Mouse (Mus musculus) MEL (cell line): ENCODE measurements around the gene Sc5d. TPM values are rescaled to one million over a fixed set of nuclear protein-coding genes. Genes with fewer than 3 reads are reported as not detected.
A peak's percentile ranks its signal among the peaks of the same experiment; 100 is the strongest.

Source experiments
- DNase-seq: peaks from one replicate; pipeline ENCODE4 v3.0.0; 2011; ENCODE audit warnings: low read depth, low spot score
- H3K27ac ChIP-seq: 2 replicates; pipeline ENCODE4 v1.5.1; 2012; ENCODE audit warnings: low read depth, mild to moderate bottlenecking, control low read depth, low read length, moderate library complexity; ENCODE audit not compliant: control insufficient read depth
- H3K27me3 ChIP-seq, 2 experiments: fragments of 150-350 bp in 1 of 2; sonication (generic) in 1 of 2; 2 replicates each; pipeline ENCODE4 v1.6.1; 2012; ENCODE audit warnings: low read length in 2 of 2, mild to moderate bottlenecking in 2 of 2, improper control_type of control experiment in 1 of 2, moderate library complexity in 1 of 2; ENCODE audit not compliant: insufficient read depth in 2 of 2, control insufficient read depth in 1 of 2
- H3K36me3 ChIP-seq, 2 experiments: 2 replicates each; pipeline ENCODE4 v1.6.1; 2012 to 2014; ENCODE audit warnings: low read length in 2 of 2, improper control_type of control experiment in 1 of 2, inconsistent platforms in 1 of 2, mild to moderate bottlenecking in 1 of 2; ENCODE audit not compliant: insufficient read depth in 2 of 2, control insufficient read depth in 1 of 2
- H3K4me1 ChIP-seq, 2 experiments: fragments of 150-350 bp in 1 of 2; sonication (generic) in 1 of 2; 2 replicates each; pipeline ENCODE4 v1.6.1; 2012; ENCODE audit warnings: low read length in 2 of 2, improper control_type of control experiment in 1 of 2, mild to moderate bottlenecking in 1 of 2; ENCODE audit not compliant: insufficient read depth in 2 of 2, control insufficient read depth in 1 of 2
- H3K4me3 ChIP-seq, 2 experiments: fragments of 150-350 bp in 1 of 2; sonication (generic) in 1 of 2; 2 replicates each; pipeline ENCODE4 v1.5.1; 2012; ENCODE audit warnings: low read depth in 2 of 2, low read length in 2 of 2, mild to moderate bottlenecking in 2 of 2, moderate library complexity in 2 of 2, control low read depth in 1 of 2, improper control_type of control experiment in 1 of 2; ENCODE audit not compliant: control insufficient read depth in 1 of 2, insufficient read depth in 1 of 2
- H3K79me2 ChIP-seq: 2 replicates; pipeline ENCODE4 v1.6.1; 2012; ENCODE audit warnings: mild to moderate bottlenecking, low read length, moderate library complexity; ENCODE audit not compliant: control insufficient read depth, poor library complexity, insufficient read depth
- H3K9ac ChIP-seq: 2 replicates; pipeline ENCODE4 v1.6.1; 2012; ENCODE audit warnings: low read depth, mild to moderate bottlenecking, control low read depth, low read length, moderate library complexity; ENCODE audit not compliant: control insufficient read depth, poor library complexity, severe bottlenecking
- H3K9me3 ChIP-seq: fragments of 150-350 bp; sonication (generic); replicated peaks from 2 replicates; pipeline ENCODE4 v1.6.1; 2012; ENCODE audit warnings: mild to moderate bottlenecking, low read length, improper control_type of control experiment, moderate library complexity; ENCODE audit not compliant: insufficient read depth
- CHD2 ChIP-seq: IDR thresholded peaks from 2 replicates; pipeline ENCODE4 v1.6.1; 2011; ENCODE audit warnings: low read length, improper control_type of control experiment
- CTCF ChIP-seq, 3 experiments: IDR thresholded peaks in 2 of 3; conservative IDR thresholded peaks in 1 of 3; 2 replicates each; pipeline ENCODE4 v1.5.1; 2011 to 2012; ENCODE audit warnings: low read length in 3 of 3, low read depth in 2 of 3, mild to moderate bottlenecking in 2 of 3, improper control_type of control experiment in 1 of 3, inconsistent platforms in 1 of 3, mixed read lengths in 1 of 3, moderate library complexity in 1 of 3; ENCODE audit not compliant: control insufficient read depth in 1 of 3, insufficient read depth in 1 of 3, poor library complexity in 1 of 3, severe bottlenecking in 1 of 3
- E2F4 ChIP-seq: IDR thresholded peaks from 2 replicates; pipeline ENCODE4 v1.6.1; 2011; ENCODE audit warnings: low read depth, low read length, improper control_type of control experiment, borderline replicate concordance
- EP300 ChIP-seq, 2 experiments: IDR thresholded peaks; 2 replicates each; pipeline ENCODE4 v1.6.1; 2011; ENCODE audit warnings: improper control_type of control experiment in 2 of 2, low read length in 2 of 2, low read depth in 1 of 2, mild to moderate bottlenecking in 1 of 2
- GABPA ChIP-seq: IDR thresholded peaks from 2 replicates; pipeline ENCODE4 v1.6.1; 2012; ENCODE audit warnings: low read depth, mild to moderate bottlenecking, inconsistent platforms, low read length, improper control_type of control experiment, moderate library complexity
- HCFC1 ChIP-seq: IDR thresholded peaks from 2 replicates; pipeline ENCODE4 v1.6.1; 2012; ENCODE audit warnings: low read depth, mild to moderate bottlenecking, inconsistent platforms, low read length, improper control_type of control experiment, moderate library complexity
- JUND ChIP-seq: IDR thresholded peaks from 2 replicates; pipeline ENCODE4 v1.6.1; 2011; ENCODE audit warnings: low read depth, mild to moderate bottlenecking, improper control_type of control experiment, low read length
- MAFK ChIP-seq: IDR thresholded peaks from 2 replicates; pipeline ENCODE4 v1.6.1; 2011; ENCODE audit warnings: low read depth, mild to moderate bottlenecking, low read length, improper control_type of control experiment, borderline replicate concordance
- MAX ChIP-seq: IDR thresholded peaks from 2 replicates; pipeline ENCODE4 v1.6.1; 2011; ENCODE audit warnings: low read length, improper control_type of control experiment
- MEF2A ChIP-seq: IDR thresholded peaks from 2 replicates; pipeline ENCODE4 v1.6.1; 2014; ENCODE audit warnings: low read depth, mild to moderate bottlenecking, inconsistent platforms, low read length, improper control_type of control experiment; ENCODE audit not compliant: poor library complexity, insufficient replicate concordance, severe bottlenecking; ENCODE audit errors: extremely low read depth
- MXI1 ChIP-seq: IDR thresholded peaks from 2 replicates; pipeline ENCODE4 v1.6.1; 2011; ENCODE audit warnings: mild to moderate bottlenecking, low read depth, low read length, improper control_type of control experiment
- MYB ChIP-seq: IDR thresholded peaks from 2 replicates; pipeline ENCODE4 v1.6.1; 2011; ENCODE audit warnings: mild to moderate bottlenecking, low read depth, low read length, improper control_type of control experiment
- MYC ChIP-seq: IDR thresholded peaks from 2 replicates; pipeline ENCODE4 v1.6.1; 2011; ENCODE audit warnings: low read depth, mild to moderate bottlenecking, low read length, improper control_type of control experiment, moderate library complexity
- NRF1 ChIP-seq: IDR thresholded peaks from 2 replicates; pipeline ENCODE4 v1.6.1; 2014; ENCODE audit warnings: low read depth, mild to moderate bottlenecking, inconsistent platforms, low read length, improper control_type of control experiment, moderate library complexity; ENCODE audit not compliant: poor library complexity, insufficient read depth, severe bottlenecking
- POLR2A ChIP-seq, 2 experiments: IDR thresholded peaks; 2 replicates each; pipeline ENCODE4 v1.6.1; 2011 to 2012; ENCODE audit warnings: low read length in 2 of 2, mild to moderate bottlenecking in 2 of 2, control low read depth in 1 of 2, improper control_type of control experiment in 1 of 2, low read depth in 1 of 2, moderate library complexity in 1 of 2; ENCODE audit not compliant: control insufficient read depth in 1 of 2, insufficient read depth in 1 of 2, poor library complexity in 1 of 2
- SIN3A ChIP-seq: IDR thresholded peaks from 2 replicates; pipeline ENCODE4 v1.6.1; 2012; ENCODE audit warnings: low read length, improper control_type of control experiment, inconsistent platforms
- SMC3 ChIP-seq: IDR thresholded peaks from 2 replicates; pipeline ENCODE4 v1.6.1; 2011; ENCODE audit warnings: low read depth, low read length, improper control_type of control experiment
- TAL1 ChIP-seq: IDR thresholded peaks from 2 replicates; pipeline ENCODE4 v1.6.1; 2012; ENCODE audit warnings: mild to moderate bottlenecking, inconsistent platforms, low read length, moderate library complexity, mixed read lengths
- TCF12 ChIP-seq: IDR thresholded peaks from 2 replicates; pipeline ENCODE4 v1.6.1; 2014; ENCODE audit warnings: low read depth, mild to moderate bottlenecking, inconsistent platforms, low read length, improper control_type of control experiment, moderate library complexity
- USF1 ChIP-seq: IDR thresholded peaks from 2 replicates; pipeline ENCODE4 v1.6.1; 2014; ENCODE audit warnings: low read depth, mild to moderate bottlenecking, inconsistent platforms, low read length, improper control_type of control experiment, moderate library complexity
- ZNF384 ChIP-seq: IDR thresholded peaks from 2 replicates; pipeline ENCODE4 v1.6.1; 2012; ENCODE audit warnings: low read depth, mild to moderate bottlenecking, inconsistent platforms, low read length, improper control_type of control experiment
- polyA plus RNA-seq, 2 experiments: library from polyadenylated mRNA; stranded (reverse) in 1 of 2; unstranded in 1 of 2; fragments of >175 nt in 1 of 2; fragments of >200 nt in 1 of 2; gene quantifications; 2 replicates each; pipeline versions ENCODE4 v1.2.1 to v1.2.4; 2012; ENCODE audit warnings: low replicate concordance in 2 of 2, low read depth in 1 of 2; ENCODE audit not compliant: insufficient read length in 2 of 2, insufficient read depth in 1 of 2, missing spikeins in 1 of 2
- total RNA-seq: library from RNA; depleted of rRNA; stranded (reverse); fragments of 300-350 nt; gene quantifications from 2 replicates; pipeline ENCODE4 v1.2.3, GENCODE M21; 2012

Gene Sc5d
- total and polyA plus RNA-seq, 3 experiments = 17.9 to 24.2 TPM; not detected in 1

GRCm38 (mm10) chr9:42264145-42264544, at the start of gene Sc5d (continued):
- TF ChIP-seq E2F4 = no peak
- TF ChIP-seq CTCF (IDR thresholded peaks at IDR 0.05 in 2 of 3, conservative IDR thresholded peaks at IDR 0.05 in 1 of 3; ENCODE audit: control insufficient read depth in 1 of 3, insufficient read depth in 1 of 3, low read depth in 2 of 3, low read length in 3 of 3, poor library complexity in 1 of 3, severe bottlenecking in 1 of 3) = no peak

GRCm38 (mm10) chr9:42311311-42311710, 47.3 kb upstream of the Sc5d start:
- no peaks in the 10 kb centered on the region for H3K36me3 ChIP-seq
- TF ChIP-seq MYC (no peak), SIN3A (no peak), CTCF (IDR thresholded peaks at IDR 0.05 in 2 of 3, conservative IDR thresholded peaks at IDR 0.05 in 1 of 3; ENCODE audit: control insufficient read depth in 1 of 3, insufficient read depth in 1 of 3, low read depth in 2 of 3, low read length in 3 of 3, poor library complexity in 1 of 3, severe bottlenecking in 1 of 3) (peak in 1 of 3 experiments; percentile 8; a peak in 1 of 6 replicates)
- H3K27ac ChIP-seq = no peak overlapping the region

DNA sequence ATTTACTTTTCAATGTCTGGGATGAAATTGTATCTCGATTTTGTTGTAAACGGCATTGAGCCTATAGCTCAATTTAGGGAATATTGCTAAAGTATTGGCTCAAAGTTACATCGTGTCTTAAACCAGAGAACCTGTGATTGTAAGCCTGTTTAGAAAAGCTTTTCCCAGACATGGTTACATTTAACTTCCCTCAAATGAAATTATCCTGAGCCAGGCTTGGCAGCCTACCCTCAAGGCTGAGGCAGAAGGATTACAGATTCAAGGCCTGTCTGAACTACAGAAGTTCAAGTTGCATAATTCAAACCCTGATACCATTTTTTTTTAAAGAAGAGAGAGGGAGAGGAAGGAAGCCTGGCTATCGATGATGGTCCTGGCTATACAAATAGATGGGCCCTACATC, 39.8 kb upstream of the Sc5d start:
- Histone ChIP-seq H3K27ac (no peak overlapping the region), H3K4me1 (no peaks in the 10 kb centered on the region), H3K36me3 (no peaks in the 10 kb centered on the region), H3K9ac (no peak overlapping the region), H3K4me3 (no peak overlapping the region), H3K27me3 (no peaks in the 10 kb centered on the region), H3K79me2 (no peaks in the 10 kb centered on the region), H3K9me3 (no peaks in the 10 kb centered on the region)
- no peak for DNase-seq
- TF ChIP-seq MXI1 (no peak), EP300 (IDR thresholded peaks at IDR 0.05; ENCODE audit: low read depth in 1 of 2, low read length in 2 of 2) (no peak), TCF12 (no peak), JUND (no peak), GABPA (no peak), TAL1 (no peak), MEF2A (no peak), MAX (no peak), USF1 (no peak), MAFK (no peak), HCFC1 (no peak), MYB (no peak), E2F4 (no peak), NRF1 (no peak), ZNF384 (no peak), POLR2A (IDR thresholded peaks at IDR 0.05; ENCODE audit: control insufficient read depth in 1 of 2, insufficient read depth in 1 of 2, low read depth in 1 of 2, low read length in 2 of 2, poor library complexity in 1 of 2) (no peak), CHD2 (no peak), SMC3 (no peak)

More at GRCm38 (mm10) chr9:42311311-42311710, 47.3 kb upstream of the Sc5d start:
- Histone ChIP-seq H3K4me1 (no peaks in the 10 kb centered on the region), H3K4me3 (no peak overlapping the region), H3K79me2 (no peaks in the 10 kb centered on the region), H3K27me3 (no peaks in the 10 kb centered on the region), H3K9me3 (no peaks in the 10 kb centered on the region), H3K9ac (no peak overlapping the region)
- DNase-seq = no peak
